Mouse (Mus musculus): ENCODE measurements around the gene Aurka. TPM values are rescaled to one million over a fixed set of nuclear protein-coding genes. Genes with fewer than 3 reads are reported as not detected.

Gene Aurka
- total RNA-seq, 1 experiment from 2014 or later, result 56.2 TPM

- ATAC-seq (replicated peaks; ENCODE audit: low read depth, poor library complexity, severe bottlenecking), result no peak
Observed at GRCm38 (mm10) chr2:172384715-172385114, 14.4 kb upstream of the Aurka start.

GRCm38 (mm10) chr2:172381898-172382297 lies 11.6 kb upstream of the Aurka start:
- no peak for ATAC-seq (replicated peaks; ENCODE audit: low read depth, poor library complexity, severe bottlenecking)

- ATAC-seq (replicated peaks; ENCODE audit: low read depth, poor library complexity, severe bottlenecking), result no peak
Observed at GRCm38 (mm10) chr2:172381341-172381740, 11.0 kb upstream of the Aurka start.

GRCm38 (mm10) chr2:172380513-172380912 lies 10.2 kb upstream of the Aurka start:
- ATAC-seq (replicated peaks; ENCODE audit: low read depth, poor library complexity, severe bottlenecking), result no peak

GRCm38 (mm10) chr2:172378332-172378731 lies 8.0 kb upstream of the Aurka start:
- peak; percentile 96 for ATAC-seq (replicated peaks; ENCODE audit: low read depth, poor library complexity, severe bottlenecking)

- ATAC-seq (replicated peaks; ENCODE audit: low read depth, poor library complexity, severe bottlenecking), result no peak
Observed at GRCm38 (mm10) chr2:172376999-172377515, 6.7 kb upstream of the Aurka start.

- no peak for ATAC-seq (replicated peaks; ENCODE audit: low read depth, poor library complexity, severe bottlenecking)
Observed at GRCm38 (mm10) chr2:172376551-172376950, 6.2 kb upstream of the Aurka start.

- ATAC-seq (replicated peaks; ENCODE audit: low read depth, poor library complexity, severe bottlenecking), result 0 out of 2 replicates have a peak, but pooled peaks have one; percentile 0
Observed at GRCm38 (mm10) chr2:172371258-172371657, 923 bp upstream of the Aurka start.

GRCm38 (mm10) chr2:172363176-172363575 lies 7.2 kb downstream of the Aurka start:
- ATAC-seq (replicated peaks; ENCODE audit: low read depth, poor library complexity, severe bottlenecking), result no peak

GRCm38 (mm10) chr2:172355833-172356232 lies 14.5 kb downstream of the Aurka start:
- ATAC-seq (replicated peaks; ENCODE audit: low read depth, poor library complexity, severe bottlenecking), result no peak

GRCm38 (mm10) chr2:172354761-172355160 lies 15.6 kb downstream of the Aurka start:
- ATAC-seq (replicated peaks; ENCODE audit: low read depth, poor library complexity, severe bottlenecking), result no peak

- no peak for ATAC-seq (replicated peaks; ENCODE audit: low read depth, poor library complexity, severe bottlenecking)
Observed at GRCm38 (mm10) chr2:172353218-172353617, 17.1 kb downstream of the Aurka start.

- ATAC-seq (replicated peaks; ENCODE audit: low read depth, poor library complexity, severe bottlenecking), result no peak
Observed at GRCm38 (mm10) chr2:172350773-172351172, 19.6 kb downstream of the Aurka start.

GRCm38 (mm10) chr2:172349776-172350175 lies 20.6 kb downstream of the Aurka start:
- ATAC-seq (replicated peaks; ENCODE audit: low read depth, poor library complexity, severe bottlenecking), result no peak

GRCm38 (mm10) chr2:172348297-172348950 lies 21.9 kb downstream of the Aurka start:
- ATAC-seq (replicated peaks; ENCODE audit: low read depth, poor library complexity, severe bottlenecking), result no peak; the same call in 1 of the 2 replicates

GRCm38 (mm10) chr2:172346933-172347611 lies 23.3 kb downstream of the Aurka start:
- no peak for ATAC-seq (replicated peaks; ENCODE audit: low read depth, poor library complexity, severe bottlenecking)

GRCm38 (mm10) chr2:172346034-172346929 lies 24.1 kb downstream of the Aurka start:
- peak; percentile 24 for ATAC-seq (replicated peaks; ENCODE audit: low read depth, poor library complexity, severe bottlenecking)

- peak; percentile 85 for ATAC-seq (replicated peaks; ENCODE audit: low read depth, poor library complexity, severe bottlenecking)
Observed at GRCm38 (mm10) chr2:172345258-172345738, 25.0 kb downstream of the Aurka start, which contains the start of gene Fam210b. Fam210b (plus strand) TSS chr2:172345565.

- ATAC-seq (replicated peaks; ENCODE audit: low read depth, poor library complexity, severe bottlenecking), result no peak
Observed at GRCm38 (mm10) chr2:172344669-172345068, 25.7 kb downstream of the Aurka start.

- ATAC-seq (replicated peaks; ENCODE audit: low read depth, poor library complexity, severe bottlenecking), result no peak
Observed at GRCm38 (mm10) chr2:172343751-172344150, 26.6 kb downstream of the Aurka start.

Data from common myeloid progenitor, adult 5-6 weeks (primary cell).